Mouse (Mus musculus): ENCODE measurements at regions not wholly inside any gene's neighbourhood (a gene's known extent, or its start where the extent isn't known, plus 50 kb on each side); places are given as distances from the start of the nearest gene placed in this dataset.
"Not testable (repeated sequence)": the region's sequence is repeated elsewhere in the genome, so short reads cannot be mapped to it uniquely, and the experiment has no call there.

DNA sequence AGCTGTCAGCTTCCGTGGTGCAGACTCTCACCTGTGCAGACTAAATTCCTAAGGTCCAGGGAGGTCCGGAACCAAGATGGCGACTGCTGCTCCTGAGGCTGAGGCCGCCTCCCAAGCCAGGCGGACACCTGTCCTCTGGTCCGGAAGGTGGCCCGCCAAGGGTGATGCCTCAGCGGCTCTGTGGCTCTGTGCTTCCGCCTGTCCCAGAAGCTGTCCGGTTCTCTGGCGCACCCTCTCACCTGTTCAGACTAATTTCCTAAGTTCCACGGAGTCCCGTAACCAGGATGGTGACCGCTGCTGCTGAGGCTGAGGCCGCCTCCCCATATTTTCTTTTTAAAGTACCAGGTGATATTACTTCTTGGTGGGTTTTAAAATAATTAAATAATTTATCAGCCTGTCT, 65.4 kb upstream of the B3galnt2 start:
- not testable (repeated sequence) for DNase-seq (ENCODE audit: low spot score in 2 of 2)

DNA sequence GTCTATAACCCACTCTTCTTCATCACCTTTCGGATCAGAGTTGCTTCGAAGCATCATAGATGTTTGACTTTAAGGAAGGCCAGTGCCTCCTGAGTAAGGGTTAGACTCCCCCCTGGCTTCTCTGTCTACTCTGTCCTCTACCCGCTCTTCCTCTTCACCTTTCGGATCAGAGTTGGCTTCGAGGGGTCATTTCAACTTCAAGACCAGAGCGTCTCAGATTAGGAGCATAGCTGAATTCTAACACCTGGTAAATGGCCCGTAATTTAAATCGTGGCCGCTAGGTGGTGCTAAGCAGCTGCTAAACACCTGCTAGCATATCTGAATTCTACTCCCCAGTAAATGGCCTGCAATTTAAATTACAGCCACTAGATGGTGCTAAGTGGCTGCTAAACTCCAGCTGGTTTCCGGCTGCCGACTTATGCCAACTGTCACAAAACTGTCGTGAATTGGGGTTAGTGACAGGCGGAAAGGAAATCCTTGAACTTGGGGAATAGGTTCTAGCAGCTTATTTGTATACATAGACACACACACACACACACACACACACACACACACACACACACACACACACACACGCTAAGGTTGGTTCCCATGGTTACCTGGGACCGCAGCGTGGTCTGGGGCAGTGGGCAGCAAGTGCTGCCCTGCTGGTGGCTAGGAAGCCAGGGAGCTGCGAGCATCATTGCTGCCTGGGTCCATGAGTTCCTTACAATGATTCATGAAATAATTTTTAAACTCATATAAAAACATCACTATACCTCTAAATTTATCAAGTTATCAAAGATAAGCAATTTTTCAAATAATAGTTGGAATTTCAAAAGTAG, 64.8 kb upstream of the B3galnt2 start:
- peak; percentile 85 to 91 for DNase-seq (ENCODE audit: low spot score in 2 of 2)

DNA sequence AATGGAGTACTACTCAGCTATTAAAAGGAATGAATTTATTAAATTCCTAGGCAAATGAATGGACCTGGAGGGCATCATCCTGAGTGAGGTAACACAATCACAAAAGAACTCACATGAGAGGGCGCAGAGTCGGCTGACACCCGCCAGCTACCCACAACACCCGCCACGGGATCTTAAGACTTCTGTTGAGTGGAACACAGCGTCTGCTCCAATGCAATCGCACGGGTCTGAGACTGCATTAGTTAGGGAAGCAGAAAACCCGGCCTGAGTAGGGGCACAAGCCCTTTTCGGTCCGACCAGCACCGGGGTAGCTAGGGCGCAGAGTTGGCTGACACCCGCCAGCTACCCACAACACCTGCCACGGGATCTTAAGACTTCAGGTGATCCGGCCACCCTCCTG, 52.1 kb upstream of the B3galnt2 start:
- not testable (repeated sequence) for DNase-seq (ENCODE audit: low spot score in 2 of 2)

Data from urinary bladder, postnatal 4 days (tissue).